Mouse (Mus musculus) G1E (cell line): Measurements from ENCODE around the gene Gtf2a1.
A peak's percentile ranks its signal among the peaks of the same experiment; 100 is the strongest.

Experiments
- CTCF ChIP-seq: IDR thresholded peaks from 2 replicates; pipeline ENCODE4 v1.5.1; 2012; ENCODE audit warnings: low read depth, low read length, inconsistent platforms, mixed read lengths
- GATA1 ChIP-seq: IDR thresholded peaks from 2 replicates; pipeline ENCODE4 v1.6.1; 2012; ENCODE audit warnings: borderline replicate concordance, low read length, inconsistent platforms, mixed read lengths
- POLR2AphosphoS5 ChIP-seq: IDR thresholded peaks from 2 replicates; pipeline ENCODE4 v1.6.1; 2012; ENCODE audit warnings: low read depth, low read length, inconsistent platforms; ENCODE audit not compliant: insufficient replicate concordance
- TAL1 ChIP-seq: conservative IDR thresholded peaks from 2 replicates; pipeline ENCODE4 v1.6.1; 2012; ENCODE audit warnings: low read depth, low read length, inconsistent platforms, mixed read lengths

DNA sequence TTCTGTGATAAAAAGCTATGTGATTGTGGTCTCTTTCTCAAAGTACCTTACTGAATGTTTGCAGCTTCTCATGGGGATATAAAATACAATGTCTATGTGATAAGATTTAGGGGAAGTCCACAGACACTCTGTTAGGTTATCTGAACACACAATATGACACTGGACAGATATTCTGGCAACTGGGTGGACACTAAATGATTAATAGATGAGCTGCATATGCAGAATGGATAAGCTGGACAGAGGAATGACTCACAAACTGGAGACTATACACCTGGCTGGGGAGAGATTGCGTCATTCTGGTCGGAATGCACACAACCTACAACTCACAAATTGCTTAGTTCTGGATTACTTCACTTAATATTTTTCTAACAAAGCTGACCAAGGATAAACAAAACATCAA lies 10.6 kb downstream of the Gtf2a1 start:
- no peak for TF ChIP-seq CTCF
- TF ChIP-seq GATA1 = no peak
- TF ChIP-seq POLR2AphosphoS5 = no peak
- TF ChIP-seq TAL1 = 0 out of 2 replicates have a peak, but pooled peaks have one; percentile 8
